Mouse (Mus musculus): ENCODE measurements at regions not wholly inside any gene's neighbourhood (a gene's known extent, or its start where the extent isn't known, plus 50 kb on each side); places are given as distances from the start of the nearest gene placed in this dataset.

GRCm38 (mm10) chr16:93367995-93368394 is 235.9 kb downstream of the Setd4 start:
- TF ChIP-seq CTCF (IDR thresholded peaks at IDR 0.05; ENCODE audit: borderline replicate concordance, extremely low read depth, insufficient read depth, insufficient read length), result no peak
- no peak for TF ChIP-seq POLR2A (IDR thresholded peaks at IDR 0.05; ENCODE audit: borderline replicate concordance, extremely low read depth, insufficient read depth, insufficient read length, poor library complexity, severe bottlenecking)

Data from brain, embryonic 14.5 days (tissue).